Mouse (Mus musculus) splenic B cell, adult 2 months (primary cell): Measurements from ENCODE around the gene Trmt44.
A peak's percentile ranks its signal among the peaks of the same experiment; 100 is the strongest.

Experiments
- DNase-seq: peaks from one replicate; pipeline ENCODE4 v3.0.0-alpha.2; 2011; ENCODE audit warnings: low read depth, low spot score
- H3K27me3 ChIP-seq: 2 replicates; pipeline ENCODE4 v1.6.1; 2012; ENCODE audit warnings: mild to moderate bottlenecking, low read length, moderate library complexity, mixed read lengths; ENCODE audit not compliant: control insufficient read depth, poor library complexity, insufficient read depth, severe bottlenecking
- H3K36me3 ChIP-seq: 2 replicates; pipeline ENCODE4 v1.6.1; 2012; ENCODE audit warnings: mild to moderate bottlenecking, low read length, moderate library complexity, mixed read lengths; ENCODE audit not compliant: control insufficient read depth, poor library complexity, insufficient read depth, severe bottlenecking

Trmt44 gene

DNA sequence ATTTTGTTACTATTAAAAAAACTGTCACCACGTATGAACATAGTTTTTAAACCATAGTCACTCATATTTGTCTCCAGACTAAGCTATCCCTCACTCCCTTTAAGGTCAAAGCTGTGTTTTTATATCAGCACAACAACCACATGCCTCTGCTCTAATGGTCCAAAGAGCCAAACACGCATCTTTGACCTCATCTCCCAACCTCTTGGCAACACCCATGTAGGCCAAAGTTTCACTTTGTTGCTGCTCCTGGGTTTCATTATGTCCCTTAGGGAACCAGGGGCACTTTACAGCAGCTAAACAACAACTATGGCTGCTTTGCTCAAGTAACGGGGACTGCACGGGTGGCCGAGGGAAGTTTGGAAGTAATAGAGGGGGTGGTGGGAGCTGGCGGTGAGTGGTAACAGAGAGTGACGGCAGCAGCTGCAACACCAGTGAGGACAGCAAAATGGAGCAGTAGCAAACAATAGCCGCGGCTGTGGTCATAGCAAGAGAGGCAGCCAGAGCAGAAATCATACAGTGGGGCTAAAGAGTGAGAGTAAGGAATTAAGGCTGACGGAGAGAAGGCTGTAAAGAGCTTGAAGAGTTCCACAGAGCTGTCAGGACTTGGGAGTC lies 1.6 kb upstream of the Trmt44 start:
- no peaks in the 10 kb centered on the region for H3K27me3 ChIP-seq

DNA sequence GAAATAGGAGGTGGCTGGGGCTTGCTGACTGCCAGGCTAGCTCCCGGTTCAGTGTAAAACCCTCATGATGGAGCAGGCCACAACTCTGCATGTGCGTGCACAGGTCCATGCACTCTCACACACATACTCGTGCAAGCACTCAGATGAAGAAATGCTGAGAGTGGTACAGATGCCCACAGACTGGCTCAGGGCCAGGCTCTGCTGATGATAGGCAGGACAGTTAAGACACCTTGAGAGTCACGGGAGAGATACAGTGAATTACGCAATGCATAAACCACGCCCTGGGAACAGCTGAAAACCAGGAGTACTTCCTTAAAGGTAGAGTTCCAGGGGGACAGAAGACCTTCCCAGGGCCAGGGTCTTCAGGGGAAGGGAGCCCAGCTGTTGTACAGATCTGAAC lies 3.3 kb downstream of the Trmt44 start:
- no peaks in the 10 kb centered on the region for H3K27me3 ChIP-seq
- peaks cover 18% of the 10 kb centered on the region for H3K36me3 ChIP-seq
- no peak for DNase-seq

More for the DNA sequence above, 1.6 kb upstream of the Trmt44 start:
- peaks cover 3% of the 10 kb centered on the region for H3K36me3 ChIP-seq
- no peak for DNase-seq

DNA sequence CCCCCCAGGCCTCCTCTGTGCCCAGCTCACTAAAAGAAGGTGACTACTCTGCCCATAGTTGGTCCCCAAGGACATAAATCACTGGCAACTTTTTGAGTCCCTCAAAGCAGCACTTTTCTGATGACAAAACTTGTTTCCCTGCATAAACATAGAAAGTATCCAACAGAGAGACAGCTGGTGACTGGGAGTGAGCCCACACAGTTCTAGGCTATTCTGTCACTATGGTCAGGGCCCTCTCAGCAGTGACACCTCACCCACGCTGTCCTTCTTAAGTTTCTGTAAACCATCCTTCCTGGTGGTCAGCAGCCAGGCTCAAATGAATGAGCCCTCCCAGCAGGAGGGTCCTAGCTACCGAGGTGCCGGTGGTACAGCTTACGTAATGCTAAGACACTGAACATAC lies 8.2 kb downstream of the Trmt44 start:
- no peak for DNase-seq
- Histone ChIP-seq H3K36me3 (peaks cover 16% of the 10 kb centered on the region), H3K27me3 (no peaks in the 10 kb centered on the region)

DNA sequence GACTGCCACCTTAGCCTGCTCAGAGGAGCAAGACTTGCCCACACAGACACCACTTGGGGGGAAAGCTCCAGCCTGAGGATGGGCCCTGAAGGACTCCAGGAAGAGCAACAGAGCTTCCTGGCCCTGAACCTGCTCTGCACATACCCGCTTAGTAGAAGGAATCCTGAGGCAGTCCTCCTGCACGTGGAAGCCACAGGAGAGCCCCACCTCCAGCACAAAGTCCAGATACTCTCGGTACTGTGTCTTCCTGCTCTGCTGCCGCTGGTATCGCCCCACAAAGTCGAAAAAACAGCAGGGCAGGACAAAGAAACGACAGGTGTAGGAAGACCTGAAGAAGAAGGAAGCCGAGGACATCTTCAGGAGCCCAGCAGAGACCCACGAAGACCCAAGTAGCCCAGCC lies 9.7 kb downstream of the Trmt44 start:
- DNase-seq: no peak
- H3K36me3 ChIP-seq: peaks cover 9% of the 10 kb centered on the region
- H3K27me3 ChIP-seq: no peaks in the 10 kb centered on the region

DNA sequence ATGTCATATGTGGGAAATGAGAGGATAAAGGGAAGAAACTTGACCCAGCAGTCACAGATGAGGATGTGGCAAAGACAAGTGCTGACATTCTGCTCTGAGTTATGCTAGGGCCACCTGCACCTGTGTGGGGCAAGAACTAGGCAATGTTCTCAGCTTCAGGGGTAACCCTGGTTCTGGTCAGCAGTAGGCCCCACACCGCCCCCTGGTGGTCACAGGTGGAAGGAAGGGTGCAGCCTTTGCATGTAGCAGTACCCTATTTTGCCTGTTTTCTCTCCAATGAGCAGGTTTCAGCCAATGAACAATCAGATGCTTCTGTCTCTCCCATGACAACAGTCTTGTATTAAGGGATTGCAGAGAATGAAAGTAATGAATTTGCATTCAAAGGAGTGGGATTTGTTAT lies 11.4 kb downstream of the Trmt44 start:
- DNase-seq: peak; percentile 78
- Histone ChIP-seq H3K27me3 (no peaks in the 10 kb centered on the region), H3K36me3 (peaks cover 3% of the 10 kb centered on the region)

GRCm38 (mm10) chr5:35562616-35563015 lies 12.3 kb downstream of the Trmt44 start:
- no peak for DNase-seq
- H3K27me3 ChIP-seq: no peaks in the 10 kb centered on the region
- peaks cover 2% of the 10 kb centered on the region; the same call in 1 of the 2 replicates for H3K36me3 ChIP-seq

GRCm38 (mm10) chr5:35559447-35559846 lies 15.4 kb downstream of the Trmt44 start:
- Histone ChIP-seq H3K36me3 (peaks cover 2% of the 10 kb centered on the region; the same call in 1 of the 2 replicates), H3K27me3 (no peaks in the 10 kb centered on the region)
- DNase-seq: no peak

DNA sequence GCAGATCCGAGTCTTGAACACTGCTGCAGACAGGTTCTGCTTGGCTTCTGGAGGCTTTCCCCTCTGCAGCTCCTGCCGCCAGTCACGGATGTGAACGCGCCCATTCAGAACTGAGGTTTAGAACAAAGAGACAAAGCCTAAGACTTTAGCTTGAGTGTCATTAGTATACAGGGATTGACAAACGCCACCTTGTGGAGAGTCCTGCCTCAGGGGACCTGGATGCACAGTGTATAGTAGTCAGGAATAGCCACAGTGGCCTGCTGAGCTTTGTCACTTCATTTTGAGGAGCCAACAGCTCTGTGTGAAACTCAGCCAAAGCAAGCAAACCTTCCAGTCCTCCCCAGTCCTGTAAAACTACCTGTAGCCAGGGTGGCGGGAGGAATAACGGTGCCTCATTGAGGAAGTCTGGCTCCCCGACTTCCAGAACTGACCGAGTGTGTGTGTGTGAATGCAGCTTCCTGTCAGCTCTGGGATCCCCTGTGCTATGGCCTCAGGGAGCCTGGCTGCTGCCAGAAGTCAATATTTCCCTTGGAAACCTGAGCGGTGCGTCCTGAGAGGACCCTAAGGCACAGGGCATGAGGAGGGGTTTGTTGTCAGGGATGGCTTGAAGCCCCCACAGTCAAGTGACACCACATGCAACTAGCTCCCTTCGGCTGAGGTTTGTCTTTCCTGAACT lies 16.8 kb downstream of the Trmt44 start:
- DNase-seq: no peak
- Histone ChIP-seq H3K36me3 (peaks cover 3% of the 10 kb centered on the region), H3K27me3 (no peaks in the 10 kb centered on the region)

DNA sequence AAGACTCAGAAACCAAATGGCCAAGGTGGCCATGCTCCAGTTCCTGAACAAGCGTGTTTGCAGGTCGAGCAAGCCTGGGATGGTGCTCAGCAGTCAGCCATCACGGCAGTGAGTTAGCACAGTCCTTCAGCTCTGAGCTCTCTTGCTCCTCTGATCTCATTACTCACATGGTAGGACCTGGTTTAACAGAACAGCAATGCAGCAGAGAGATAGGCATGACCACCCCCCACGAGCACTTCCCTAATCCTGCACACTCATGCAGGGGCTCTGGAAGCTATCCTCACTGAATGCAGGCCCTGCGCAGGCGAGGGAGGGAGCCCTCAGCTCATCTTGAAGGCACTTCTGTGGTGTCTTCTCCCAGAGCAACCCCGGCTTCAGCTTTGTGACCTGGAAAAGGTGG lies 18.5 kb downstream of the Trmt44 start:
- no peak for DNase-seq
- Histone ChIP-seq H3K27me3 (no peaks in the 10 kb centered on the region), H3K36me3 (peaks cover 3% of the 10 kb centered on the region)

DNA sequence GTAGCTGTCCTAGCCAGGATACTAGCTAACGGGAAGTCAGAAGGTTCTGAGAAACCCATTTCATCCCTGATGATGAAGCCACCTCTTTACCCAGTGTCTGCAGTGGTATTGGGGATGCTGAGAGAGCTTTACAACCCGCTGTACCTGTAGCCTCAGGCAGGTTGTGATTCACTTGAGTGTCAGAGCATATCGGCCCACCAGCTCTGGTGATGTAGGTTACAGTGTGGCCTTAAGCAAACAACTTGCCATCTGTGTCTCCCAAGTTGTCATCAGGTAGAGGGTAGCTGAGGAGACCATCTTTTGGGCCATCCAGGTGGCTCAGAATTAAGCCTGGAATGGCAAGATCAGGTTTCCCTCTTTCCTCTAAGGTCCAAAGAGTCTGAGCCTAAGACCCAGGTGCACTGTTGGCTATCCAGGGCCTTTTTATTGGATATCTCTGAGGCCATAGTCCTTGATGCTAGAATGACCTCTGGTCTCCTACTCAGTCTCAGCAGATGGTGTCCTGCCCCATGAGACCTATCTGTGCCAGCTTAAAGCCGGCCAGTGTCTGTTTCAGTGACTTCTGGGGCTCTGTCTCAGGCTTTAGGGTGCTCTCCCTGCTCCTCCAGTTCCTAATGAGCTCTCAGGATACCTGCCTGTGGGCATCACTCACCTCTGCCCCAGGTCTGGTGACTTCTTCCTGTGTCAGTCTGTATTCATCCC lies 21.9 kb downstream of the Trmt44 start:
- Histone ChIP-seq H3K27me3 (no peaks in the 10 kb centered on the region), H3K36me3 (peaks cover 1% of the 10 kb centered on the region; the same call in 1 of the 2 replicates)
- no peak for DNase-seq

GRCm38 (mm10) chr5:35551855-35552837 lies 22.7 kb downstream of the Trmt44 start:
- Histone ChIP-seq H3K36me3 (peaks cover 1% of the 10 kb centered on the region; the same call in 1 of the 2 replicates), H3K27me3 (no peaks in the 10 kb centered on the region)
- no peak for DNase-seq

GRCm38 (mm10) chr5:35546127-35546526 lies 28.7 kb downstream of the Trmt44 start:
- Histone ChIP-seq H3K36me3 (no peaks in the 10 kb centered on the region), H3K27me3 (no peaks in the 10 kb centered on the region)
- DNase-seq: no peak

DNA sequence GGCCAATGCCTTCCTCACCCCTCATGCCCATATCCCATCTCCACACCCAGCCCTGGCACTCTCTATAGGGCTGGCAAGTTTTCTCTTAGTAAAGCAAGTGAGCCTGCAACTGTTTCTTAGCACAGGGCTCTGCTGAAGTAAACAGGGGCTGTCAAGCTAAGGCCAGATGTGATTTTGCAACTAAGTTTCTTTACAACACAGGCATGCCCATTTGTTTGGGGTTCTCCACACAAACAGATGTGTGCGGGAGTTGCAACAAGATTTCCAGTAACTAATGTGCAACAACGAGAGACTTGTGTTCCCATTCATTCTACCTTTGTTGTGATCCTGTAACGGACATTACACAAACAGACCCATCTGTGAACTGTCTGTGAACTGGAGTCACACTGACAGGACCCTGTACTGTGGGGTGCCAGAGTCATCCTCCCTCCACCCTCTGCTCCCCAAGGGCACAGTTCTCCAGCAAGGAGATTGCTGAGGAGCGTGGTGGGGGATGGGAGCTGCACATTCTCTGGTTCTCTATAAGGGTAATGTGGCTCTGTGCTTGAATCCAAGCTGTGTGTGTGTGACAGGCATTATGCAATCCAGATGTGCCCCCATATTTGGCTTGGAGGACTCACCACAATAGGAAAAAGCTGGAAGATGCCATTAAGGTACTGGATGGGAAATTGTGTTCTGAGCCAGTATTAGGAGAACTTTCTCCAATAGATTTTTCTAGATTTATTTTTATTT lies 33.6 kb downstream of the Trmt44 start:
- no peak for DNase-seq
- H3K27me3 ChIP-seq: no peaks in the 10 kb centered on the region
- H3K36me3 ChIP-seq: no peaks in the 10 kb centered on the region

- no peaks in the 10 kb centered on the region for H3K27me3 ChIP-seq
- H3K36me3 ChIP-seq: no peaks in the 10 kb centered on the region
- DNase-seq: no peak
Observed at GRCm38 (mm10) chr5:35540555-35540954, 34.3 kb downstream of the Trmt44 start.
